Mouse (Mus musculus): ENCODE measurements around the gene Bmpr1b. TPM values are rescaled to one million over a fixed set of nuclear protein-coding genes. Genes with fewer than 3 reads are reported as not detected.

Gene Bmpr1b
- polyA plus RNA-seq, 1 experiment from 2014 or later = 4.0 TPM

GRCm38 (mm10) chr3:141793755-141794154, 375.5 kb downstream of the Bmpr1b start:
- no peak for ATAC-seq (ENCODE audit: low read depth)
- no peak overlapping the region for H3K4me3 ChIP-seq (ENCODE audit: low read length)
- H3K36me3 ChIP-seq (ENCODE audit: control insufficient read depth, insufficient read depth, low read length) = no peaks in the 10 kb centered on the region
- peaks cover 3% of the 10 kb centered on the region; the same call in 1 of the 2 replicates for H3K4me1 ChIP-seq (replicated peaks; ENCODE audit: control insufficient read depth, insufficient read depth, low read length)
- no peak overlapping the region for H3K27ac ChIP-seq (ENCODE audit: low read length)
- WGBS = 68% methylated on average over 2 of the region's 2 CpGs
- H3K9ac ChIP-seq (ENCODE audit: low read length) = no peak overlapping the region
- H3K27me3 ChIP-seq (ENCODE audit: control insufficient read depth, insufficient read depth, low read depth, low read length) = no peaks in the 10 kb centered on the region
- H3K4me2 ChIP-seq (ENCODE audit: low read depth, low read length) = no peak overlapping the region
- no peaks in the 10 kb centered on the region for H3K9me3 ChIP-seq (ENCODE audit: control insufficient read depth, low read length)

- no peak overlapping the region for H3K4me2 ChIP-seq (ENCODE audit: low read depth, low read length)
- no peak for ATAC-seq (ENCODE audit: low read depth)
- no peaks in the 10 kb centered on the region for H3K9me3 ChIP-seq (ENCODE audit: control insufficient read depth, low read length)
- no peak overlapping the region for H3K27ac ChIP-seq (ENCODE audit: low read length)
- no peaks in the 10 kb centered on the region for H3K4me1 ChIP-seq (replicated peaks; ENCODE audit: control insufficient read depth, insufficient read depth, low read length)
- WGBS = 94% methylated on average over 1 of the region's 1 CpGs
- H3K36me3 ChIP-seq (ENCODE audit: control insufficient read depth, insufficient read depth, low read length) = no peaks in the 10 kb centered on the region
- no peak overlapping the region for H3K4me3 ChIP-seq (ENCODE audit: low read length)
- H3K9ac ChIP-seq (ENCODE audit: low read length) = no peak overlapping the region
- H3K27me3 ChIP-seq (ENCODE audit: control insufficient read depth, insufficient read depth, low read depth, low read length) = no peaks in the 10 kb centered on the region
Measured at GRCm38 (mm10) chr3:141792106-141792505, 377.1 kb downstream of the Bmpr1b start.

- WGBS = 55% methylated on average over 8 of the region's 8 CpGs
- Histone ChIP-seq H3K27me3 (ENCODE audit: control insufficient read depth, insufficient read depth, low read depth, low read length) (no peaks in the 10 kb centered on the region), H3K27ac (ENCODE audit: low read length) (no peak overlapping the region)
Measured at GRCm38 (mm10) chr3:141791026-141791780, 378.0 kb downstream of the Bmpr1b start.

More at GRCm38 (mm10) chr3:141791026-141791780, 378.0 kb downstream of the Bmpr1b start:
- Histone ChIP-seq H3K9me3 (ENCODE audit: control insufficient read depth, low read length) (no peaks in the 10 kb centered on the region), H3K9ac (ENCODE audit: low read length) (no peak overlapping the region), H3K36me3 (ENCODE audit: control insufficient read depth, insufficient read depth, low read length) (no peaks in the 10 kb centered on the region), H3K4me2 (ENCODE audit: low read depth, low read length) (no peak overlapping the region), H3K4me1 (replicated peaks; ENCODE audit: control insufficient read depth, insufficient read depth, low read length) (no peaks in the 10 kb centered on the region), H3K4me3 (ENCODE audit: low read length) (no peak overlapping the region)
- ATAC-seq (ENCODE audit: low read depth) = peak; percentile 47; the same call in 1 of the 2 replicates

Other genes starting within 250 kb of the Bmpr1b start
- 28.3 and 33.4 TPM in 2 replicates for gene Pdlim5, start 226.3 kb upstream of the Bmpr1b start, polyA plus RNA-seq (2015; fragmentation: Nextera tagmentation; extraction: Ambion mirVana)

All from lung, embryonic 16.5 days (tissue).